Mouse (Mus musculus) heart, embryonic 13.5 days (tissue): ENCODE measurements around the gene Fam136a. TPM values are rescaled to one million over a fixed set of nuclear protein-coding genes. Genes with fewer than 3 reads are reported as not detected.

ENCODE experiments used
- ATAC-seq: fragments of 200-750 bp; cut with Nextera tagmentation; 2 replicates; pipeline ENCODE4 v1.8.0; 2017; ENCODE audit warnings: moderate TSS enrichment; ENCODE audit not compliant: insufficient number of reproducible peaks, low FRiP score, low TSS enrichment; ENCODE audit errors: extremely low read depth
- H3K27ac ChIP-seq: fragments of 300-500 bp; sonication (generic); replicated peaks from 2 replicates; pipeline ENCODE4 v1.5.1; 2015; ENCODE audit warnings: moderate library complexity, mild to moderate bottlenecking, inconsistent platforms
- H3K27me3 ChIP-seq: fragments of 300-500 bp; sonication (generic); replicated peaks from 2 replicates; pipeline ENCODE4 v1.6.1; 2015; ENCODE audit warnings: mild to moderate bottlenecking, inconsistent platforms
- H3K36me3 ChIP-seq: fragments of 300-500 bp; sonication (generic); 2 replicates; pipeline ENCODE4 v1.6.1; 2015; ENCODE audit warnings: mild to moderate bottlenecking, inconsistent platforms
- H3K4me1 ChIP-seq: fragments of 300-500 bp; sonication (generic); 2 replicates; pipeline ENCODE4 v1.6.1; 2015; ENCODE audit warnings: inconsistent platforms
- H3K4me2 ChIP-seq: fragments of 300-500 bp; sonication (generic); 2 replicates; pipeline ENCODE4 v1.6.1; 2015; ENCODE audit warnings: inconsistent platforms, mild to moderate bottlenecking, moderate library complexity
- H3K4me3 ChIP-seq: fragments of 300-500 bp; sonication (generic); 2 replicates; pipeline ENCODE4 v1.5.1; 2015; ENCODE audit warnings: moderate library complexity, mild to moderate bottlenecking, inconsistent platforms
- H3K9ac ChIP-seq: fragments of 300-500 bp; sonication (generic); 2 replicates; pipeline ENCODE4 v1.6.1; 2015; ENCODE audit warnings: inconsistent platforms, mild to moderate bottlenecking, moderate library complexity
- H3K9me3 ChIP-seq: fragments of 300-500 bp; sonication (generic); 2 replicates; pipeline ENCODE4 v1.6.1; 2016; ENCODE audit warnings: inconsistent platforms
- WGBS: fragments of 180-500 bp; shearing (Covaris S2); methylation state at CpG from one replicate; pipeline ENCODE4 v1.1.7; 2015; ENCODE audit warnings: mixed read lengths; 5-methylcytosine and 5-hydroxymethylcytosine counted together
- polyA plus RNA-seq: library from polyadenylated mRNA; unstranded; fragments of >200 nt; fragmentation: Nextera tagmentation; extraction: Ambion mirVana; gene quantifications from 2 replicates; pipeline ENCODE4 v1.2.1, GENCODE M21; 2015

The Fam136a gene
- polyA plus RNA-seq, result 93.8 and 107 TPM in 2 replicates

GRCm38 (mm10) chr6:86365371-86366124, at the start of gene Fam136a:
Fam136a (plus strand) TSS chr6:86365646.
- Histone ChIP-seq H3K27ac (peak within 1 kb of the TSS; percentile 67), H3K4me2 (peak within 1 kb of the TSS; percentile 87), H3K36me3 (peaks cover 23% of the 10 kb centered on the region), H3K4me3 (peak within 1 kb of the TSS; percentile 71), H3K9me3 (no peaks in the 10 kb centered on the region), H3K9ac (peak within 1 kb of the TSS; percentile 89), H3K27me3 (0 out of 2 replicates have a peak, but pooled peaks cover 2% of the 10 kb centered on the region), H3K4me1 (peaks cover 16% of the 10 kb centered on the region)
- peak; percentile 94 for ATAC-seq
- WGBS, result under 1% methylated on average over 75 of the region's 76 CpGs

DNA sequence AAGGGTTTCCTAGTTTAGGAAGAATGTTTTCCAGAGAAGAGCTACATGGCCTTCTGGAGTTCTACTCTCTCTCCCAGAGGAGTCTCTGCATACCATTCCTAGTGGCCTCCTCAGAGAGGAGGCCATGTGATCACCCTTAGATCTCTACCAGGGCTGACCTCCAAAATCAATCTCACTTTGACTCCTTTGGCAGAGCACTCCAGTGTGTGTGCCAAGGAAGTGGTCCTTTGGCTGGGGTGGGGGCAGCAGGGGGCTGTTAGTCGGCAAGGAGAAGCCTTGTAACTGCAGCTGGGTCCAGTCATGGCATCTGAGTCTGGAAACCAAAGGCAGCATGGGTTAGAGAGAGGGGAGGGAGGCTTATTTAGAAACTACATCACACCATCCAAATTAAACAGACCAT, 48.4 kb upstream of the Fam136a start:
- ATAC-seq, result no peak
- H3K27ac ChIP-seq, result no peak overlapping the region
- H3K9me3 ChIP-seq, result no peaks in the 10 kb centered on the region
- H3K4me3 ChIP-seq, result no peak overlapping the region
- H3K27me3 ChIP-seq, result no peaks in the 10 kb centered on the region
- H3K4me1 ChIP-seq, result peaks cover 9% of the 10 kb centered on the region
- WGBS, result 56% methylated on average over 1 of the region's 1 CpGs
- no peak overlapping the region for H3K4me2 ChIP-seq
- H3K9ac ChIP-seq, result no peak overlapping the region
- no peaks in the 10 kb centered on the region for H3K36me3 ChIP-seq

DNA sequence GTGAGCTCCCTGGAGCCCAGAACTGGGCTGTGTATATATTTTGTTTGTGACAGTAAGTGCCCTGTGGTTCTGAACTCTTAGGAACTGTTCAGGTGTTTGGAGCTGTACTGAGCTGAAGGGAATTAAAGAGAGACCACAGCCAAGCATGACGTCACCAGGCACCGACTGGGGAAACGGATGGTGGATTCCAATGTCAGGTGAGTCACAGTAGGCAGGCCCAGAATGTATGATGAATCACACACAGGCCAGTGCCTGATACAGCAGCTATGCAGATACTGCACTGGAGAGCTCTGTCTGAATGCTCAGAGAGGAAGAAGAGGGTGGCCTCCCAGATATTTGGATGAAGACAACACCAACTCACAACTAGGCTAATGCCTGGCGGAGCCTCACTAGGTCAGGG, 46.6 kb upstream of the Fam136a start:
- H3K4me2 ChIP-seq, result no peak overlapping the region
- no peak overlapping the region for H3K9ac ChIP-seq
- no peak overlapping the region for H3K4me3 ChIP-seq
- WGBS, result 37% methylated on average over 4 of the region's 4 CpGs
- no peaks in the 10 kb centered on the region; the same call in 1 of the 2 replicates for H3K9me3 ChIP-seq
- H3K27me3 ChIP-seq, result no peaks in the 10 kb centered on the region
- H3K27ac ChIP-seq, result peak overlapping the region; percentile 53; the same call in 1 of the 2 replicates
- H3K4me1 ChIP-seq, result peaks cover 9% of the 10 kb centered on the region
- no peaks in the 10 kb centered on the region for H3K36me3 ChIP-seq
- no peak for ATAC-seq

- no peak for ATAC-seq
- Histone ChIP-seq H3K9me3 (no peaks in the 10 kb centered on the region; the same call in 1 of the 2 replicates), H3K27ac (no peak overlapping the region), H3K36me3 (no peaks in the 10 kb centered on the region), H3K27me3 (no peaks in the 10 kb centered on the region), H3K4me3 (no peak overlapping the region), H3K9ac (no peak overlapping the region), H3K4me1 (peaks cover 9% of the 10 kb centered on the region), H3K4me2 (no peak overlapping the region)
- 75% methylated on average over 5 of the region's 5 CpGs for WGBS
Observed at GRCm38 (mm10) chr6:86322031-86322563, 43.3 kb upstream of the Fam136a start.

- no peak overlapping the region for H3K9ac ChIP-seq
- no peak overlapping the region for H3K4me3 ChIP-seq
- H3K4me2 ChIP-seq, result no peak overlapping the region
- no peaks in the 10 kb centered on the region for H3K27me3 ChIP-seq
- ATAC-seq, result no peak
- H3K9me3 ChIP-seq, result no peaks in the 10 kb centered on the region; the same call in 1 of the 2 replicates
- peaks cover 9% of the 10 kb centered on the region for H3K4me1 ChIP-seq
- 90% methylated on average over 9 of the region's 9 CpGs for WGBS
- H3K36me3 ChIP-seq, result no peaks in the 10 kb centered on the region
- H3K27ac ChIP-seq, result no peak overlapping the region
Observed at GRCm38 (mm10) chr6:86322991-86323390, 42.5 kb upstream of the Fam136a start.

DNA sequence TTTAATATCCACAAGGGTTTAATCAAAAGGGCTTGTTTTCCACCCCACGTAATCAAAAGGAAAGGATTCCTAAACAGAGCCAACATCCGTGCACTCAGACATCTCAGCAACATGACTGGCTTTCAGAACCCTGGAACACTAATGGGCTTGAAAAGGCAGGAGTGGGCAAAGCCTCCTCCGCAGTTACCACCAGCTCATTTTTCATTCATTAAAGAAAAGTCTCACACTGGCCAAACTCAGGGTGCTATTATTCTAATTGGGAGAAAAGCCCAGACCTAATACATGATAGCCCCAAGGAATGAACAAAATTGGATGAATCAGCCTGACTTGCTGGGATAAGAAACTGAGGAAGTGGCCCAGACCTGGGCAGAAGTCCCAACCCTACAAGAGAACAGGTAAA, 41.0 kb upstream of the Fam136a start:
- no peak overlapping the region for H3K4me3 ChIP-seq
- ATAC-seq, result no peak
- H3K4me1 ChIP-seq, result peaks cover 5% of the 10 kb centered on the region; the same call in 1 of the 2 replicates
- no peaks in the 10 kb centered on the region for H3K36me3 ChIP-seq
- H3K9me3 ChIP-seq, result no peaks in the 10 kb centered on the region; the same call in 1 of the 2 replicates
- H3K27me3 ChIP-seq, result no peaks in the 10 kb centered on the region
- no peak overlapping the region for H3K27ac ChIP-seq
- H3K4me2 ChIP-seq, result no peak overlapping the region
- WGBS, result 79% methylated on average over 3 of the region's 3 CpGs
- no peak overlapping the region for H3K9ac ChIP-seq

DNA sequence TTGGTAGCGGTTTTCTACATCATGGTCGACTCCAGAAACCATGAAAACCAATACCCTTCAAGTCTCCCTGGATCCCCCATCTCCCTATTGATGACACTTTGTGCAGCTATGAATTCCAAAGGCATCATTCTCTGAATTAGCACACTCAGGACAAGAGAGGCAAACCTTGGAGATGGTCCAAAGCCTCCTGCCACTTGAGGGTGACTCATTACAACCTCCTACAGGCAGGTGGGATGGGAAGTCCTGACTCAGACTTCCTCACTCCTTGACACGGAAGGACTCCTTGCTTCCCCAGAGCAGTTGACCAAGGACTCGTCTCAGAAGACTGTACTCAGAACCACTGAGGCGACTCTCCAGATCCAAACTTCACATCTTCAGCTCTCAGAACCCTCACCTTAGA, 39.8 kb upstream of the Fam136a start:
- WGBS, result 71% methylated on average over 5 of the region's 5 CpGs
- H3K4me1 ChIP-seq, result peaks cover 5% of the 10 kb centered on the region; the same call in 1 of the 2 replicates

DNA sequence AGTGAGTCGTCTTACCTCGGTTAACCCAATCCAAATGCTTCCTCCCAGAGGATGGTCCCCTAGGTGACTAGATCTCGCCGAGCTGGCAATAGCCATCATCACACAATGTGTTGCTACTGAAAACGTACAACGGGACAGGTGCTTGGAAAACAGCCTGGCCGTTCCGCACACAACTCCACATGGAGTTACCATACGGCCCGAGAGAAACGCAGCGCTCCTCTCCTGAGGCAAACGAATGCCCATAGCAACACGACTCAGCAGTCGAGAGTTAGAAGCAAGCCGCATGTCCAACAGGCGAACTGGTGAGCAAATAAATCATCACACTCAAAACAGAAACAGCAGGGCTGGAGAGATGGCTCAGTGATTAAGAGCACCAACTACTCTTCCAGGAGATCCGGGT, 38.6 kb upstream of the Fam136a start:
- Histone ChIP-seq H3K4me1 (peaks cover 5% of the 10 kb centered on the region; the same call in 1 of the 2 replicates), H3K27me3 (no peaks in the 10 kb centered on the region), H3K4me2 (no peak overlapping the region), H3K27ac (no peak overlapping the region), H3K36me3 (no peaks in the 10 kb centered on the region), H3K9me3 (no peaks in the 10 kb centered on the region; the same call in 1 of the 2 replicates), H3K9ac (no peak overlapping the region), H3K4me3 (no peak overlapping the region)
- ATAC-seq, result no peak
- WGBS, result 91% methylated on average over 18 of the region's 18 CpGs

More for the DNA sequence above, 39.8 kb upstream of the Fam136a start:
- no peak overlapping the region for H3K27ac ChIP-seq
- no peak overlapping the region for H3K4me2 ChIP-seq
- no peaks in the 10 kb centered on the region for H3K36me3 ChIP-seq
- no peaks in the 10 kb centered on the region for H3K27me3 ChIP-seq
- no peak overlapping the region for H3K4me3 ChIP-seq
- no peak for ATAC-seq
- no peak overlapping the region for H3K9ac ChIP-seq
- no peaks in the 10 kb centered on the region; the same call in 1 of the 2 replicates for H3K9me3 ChIP-seq

DNA sequence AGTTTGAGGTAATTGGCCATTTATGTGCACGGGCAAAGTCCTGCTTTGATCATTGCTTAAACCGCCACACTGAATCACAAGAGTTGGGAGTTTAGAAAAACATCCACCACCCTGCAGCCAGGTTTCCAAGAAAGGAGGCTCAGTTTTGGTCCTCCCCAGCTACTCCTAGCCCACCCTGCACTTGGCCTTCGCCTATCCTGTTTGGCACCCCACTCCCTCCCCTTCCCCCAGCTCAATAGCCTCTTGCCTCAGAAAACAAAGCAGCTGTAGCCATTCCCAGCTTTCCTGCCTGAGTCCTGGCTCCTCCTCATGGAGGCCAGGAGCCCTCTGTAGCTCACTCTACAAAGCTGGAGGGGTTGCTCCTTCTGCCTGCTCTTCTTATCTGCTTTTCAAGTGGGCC, 37.1 kb upstream of the Fam136a start:
- no peak overlapping the region for H3K27ac ChIP-seq
- WGBS, result 62% methylated on average over 3 of the region's 3 CpGs
- no peak for ATAC-seq
- H3K9me3 ChIP-seq, result no peaks in the 10 kb centered on the region
- H3K4me3 ChIP-seq, result no peak overlapping the region
- no peak overlapping the region for H3K4me2 ChIP-seq
- peaks cover 5% of the 10 kb centered on the region; the same call in 1 of the 2 replicates for H3K4me1 ChIP-seq
- no peaks in the 10 kb centered on the region for H3K36me3 ChIP-seq
- 0 out of 2 replicates have a peak overlapping the region, but pooled peaks have one; percentile 19 for H3K9ac ChIP-seq
- no peaks in the 10 kb centered on the region for H3K27me3 ChIP-seq

DNA sequence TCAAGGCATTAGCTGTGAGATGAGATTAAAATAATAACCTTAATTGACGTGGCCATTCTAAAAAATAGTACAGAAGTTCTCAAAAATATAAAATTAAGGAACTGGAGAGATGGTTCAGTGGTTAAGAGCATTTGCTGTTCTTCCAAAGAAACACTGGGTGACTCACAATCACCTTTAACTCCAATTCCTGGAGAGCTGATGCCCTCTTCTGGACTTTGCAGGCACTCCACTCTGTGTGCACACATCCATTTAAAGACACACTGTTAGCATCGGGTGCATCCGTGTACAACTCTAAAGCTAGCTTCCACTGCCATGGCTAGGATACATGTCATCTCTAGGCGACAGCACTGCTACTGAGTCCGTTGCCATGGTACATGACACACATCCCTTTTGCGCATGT, 35.5 kb upstream of the Fam136a start:
- no peaks in the 10 kb centered on the region for H3K27me3 ChIP-seq
- peaks cover 5% of the 10 kb centered on the region; the same call in 1 of the 2 replicates for H3K4me1 ChIP-seq
- H3K4me2 ChIP-seq, result no peak overlapping the region
- H3K4me3 ChIP-seq, result no peak overlapping the region
- no peaks in the 10 kb centered on the region for H3K36me3 ChIP-seq
- no peak overlapping the region for H3K9ac ChIP-seq
- no peak overlapping the region for H3K27ac ChIP-seq
- WGBS, result 90% methylated on average over 6 of the region's 6 CpGs
- ATAC-seq, result no peak
- no peaks in the 10 kb centered on the region for H3K9me3 ChIP-seq

- WGBS, result 70% methylated on average over 11 of the region's 11 CpGs
- H3K4me2 ChIP-seq, result no peak overlapping the region
- H3K36me3 ChIP-seq, result no peaks in the 10 kb centered on the region
- ATAC-seq, result no peak
- H3K4me3 ChIP-seq, result no peak overlapping the region
- H3K9me3 ChIP-seq, result no peaks in the 10 kb centered on the region; the same call in 1 of the 2 replicates
- H3K4me1 ChIP-seq, result no peaks in the 10 kb centered on the region
- H3K27ac ChIP-seq, result no peak overlapping the region
- no peaks in the 10 kb centered on the region for H3K27me3 ChIP-seq
- H3K9ac ChIP-seq, result no peak overlapping the region
Observed at GRCm38 (mm10) chr6:86335121-86335849, 30.2 kb upstream of the Fam136a start.
